Mouse (Mus musculus) ES-CJ7 (cell line): ENCODE measurements around the gene Nfya.
A peak's percentile ranks its signal among the peaks of the same experiment; 100 is the strongest.

Experiments
- DNase-seq: peaks from one replicate; pipeline ENCODE4 v3.0.0; 2011; ENCODE audit warnings: low read depth, low spot score

The Nfya gene

GRCm38 (mm10) chr17:48431054-48431453 is 21.3 kb upstream of the Nfya start:
- no peak for DNase-seq

- no peak for DNase-seq
Observed at GRCm38 (mm10) chr17:48430394-48430793, 20.7 kb upstream of the Nfya start.

GRCm38 (mm10) chr17:48427852-48428530 is 18.3 kb upstream of the Nfya start:
- DNase-seq = no peak

GRCm38 (mm10) chr17:48426991-48427750 is 17.5 kb upstream of the Nfya start:
- DNase-seq = peak; percentile 79

- peak; percentile 31 for DNase-seq
Observed at GRCm38 (mm10) chr17:48425823-48426612, 16.3 kb upstream of the Nfya start.

- DNase-seq = no peak
Observed at GRCm38 (mm10) chr17:48424237-48424636, 14.5 kb upstream of the Nfya start.

GRCm38 (mm10) chr17:48419571-48419970 is 9.9 kb upstream of the Nfya start:
- no peak for DNase-seq

GRCm38 (mm10) chr17:48418781-48419180 is 9.1 kb upstream of the Nfya start:
- DNase-seq = no peak

GRCm38 (mm10) chr17:48418174-48418573 is 8.5 kb upstream of the Nfya start:
- DNase-seq = no peak

- DNase-seq = no peak
Observed at GRCm38 (mm10) chr17:48417521-48417920, 7.8 kb upstream of the Nfya start.

GRCm38 (mm10) chr17:48416425-48417195 is 6.9 kb upstream of the Nfya start:
- DNase-seq = peak; percentile 93

- no peak for DNase-seq
Observed at GRCm38 (mm10) chr17:48416011-48416410, 6.3 kb upstream of the Nfya start.

GRCm38 (mm10) chr17:48411241-48411640 is 1.5 kb upstream of the Nfya start:
- DNase-seq = no peak

GRCm38 (mm10) chr17:48410299-48410785 is 636 bp upstream of the Nfya start:
- peak; percentile 58 for DNase-seq

- peak; percentile 46 for DNase-seq
Observed at GRCm38 (mm10) chr17:48408526-48409291, 997 bp downstream of the Nfya start.

GRCm38 (mm10) chr17:48407910-48408525 is 1.7 kb downstream of the Nfya start:
- DNase-seq = no peak

- no peak for DNase-seq
Observed at GRCm38 (mm10) chr17:48407154-48407553, 2.6 kb downstream of the Nfya start.

- DNase-seq = no peak
Observed at GRCm38 (mm10) chr17:48404706-48405105, 5.0 kb downstream of the Nfya start.

GRCm38 (mm10) chr17:48403848-48404247 is 5.9 kb downstream of the Nfya start:
- DNase-seq = no peak

- no peak for DNase-seq
Observed at GRCm38 (mm10) chr17:48402751-48403150, 7.0 kb downstream of the Nfya start.
